Mouse (Mus musculus) bone marrow, adult 2 months (tissue): ENCODE data around the gene Fancc.

ENCODE experiments used
- CTCF ChIP-seq: fragments of 200-500 bp; IDR thresholded peaks from 2 replicates; pipeline ENCODE4 v1.5.1; 2011; ENCODE audit warnings: low read length, control low read depth; ENCODE audit not compliant: control insufficient read depth, insufficient read depth
- POLR2A ChIP-seq: fragments of 200-500 bp; IDR thresholded peaks from 2 replicates; pipeline ENCODE4 v1.6.1; 2011; ENCODE audit warnings: low read depth, mild to moderate bottlenecking, control low read depth, low read length, borderline replicate concordance; ENCODE audit not compliant: control insufficient read depth

GRCm38 (mm10) chr13:63528852-63529251, 31.8 kb upstream of the Fancc start:
- TF ChIP-seq CTCF = no peak
- TF ChIP-seq POLR2A = no peak
